Comparison of ENCODE assay signal across 15 mouse cellular contexts in genomic region chr7:114479779-114480178, GRCm38 (mm10).
A peak's percentile ranks its signal among the peaks of the same experiment; 100 is the strongest.
DNase-seq lines count a peak whose midpoint lies in the region; ATAC-seq and TF ChIP-seq lines count a peak whose summit lies in the region.
"Had no signal": no experiment of that assay in that cellular context is flagged by ENCODE, and none has a peak within 500 bp of the region (broad histone marks: within the 10 kb centered on the region; RNA-seq: fewer than 3 reads in every experiment).

No protein-coding gene starts in this region.

- H3K9ac ChIP-seq in heart, embryonic 16.5 days (ENCODE audit: low read length): no peak overlapping the region
- no peak overlapping the region for H3K9ac ChIP-seq in intestine, postnatal 0 days (ENCODE audit: low read depth, low read length)
- H3K9ac ChIP-seq: embryonic facial prominence, embryonic 15.5 days; lung, embryonic 15.5 days; neural tube, embryonic 12.5 days had no signal

- no peak overlapping the region for H3K27ac ChIP-seq in heart, embryonic 16.5 days (ENCODE audit: low read length)
- no peak overlapping the region for H3K27ac ChIP-seq in intestine, postnatal 0 days (ENCODE audit: low read depth, low read length)
- H3K27ac ChIP-seq: embryonic facial prominence, embryonic 15.5 days; kidney, postnatal 0 days; lung, embryonic 15.5 days; neural tube, embryonic 12.5 days had no signal

- no peaks in the 10 kb centered on the region for H3K36me3 ChIP-seq in heart, embryonic 16.5 days (ENCODE audit: control insufficient read depth, insufficient read depth)
- no peaks in the 10 kb centered on the region for H3K36me3 ChIP-seq in intestine, postnatal 0 days (ENCODE audit: control insufficient read depth, insufficient read depth)
- H3K36me3 ChIP-seq: embryonic facial prominence, embryonic 15.5 days; lung, embryonic 15.5 days; neural tube, embryonic 12.5 days had no signal

- no peak for DNase-seq in heart, adult 11 months
- DNase-seq in CD8-positive naive resting alpha-beta T cell, adult 2 months (ENCODE audit: low read depth in 2 of 2, low spot score in 2 of 2): peak; percentile 65 to 82
- peak; percentile 35 for DNase-seq in fibroblast of lung, adult 2 months (ENCODE audit: low read depth)
- peak; percentile 93 for DNase-seq in naive thymus-derived CD4-positive, alpha-beta T cell, adult 2 months (ENCODE audit: low read depth)
- DNase-seq in gastrocnemius, postnatal 10 days: no peak
- DNase-seq in gastrocnemius, adult 18-20 months (ENCODE audit: low spot score): no peak
- DNase-seq: adrenal gland, postnatal 10 days; cerebellum, adult 18-20 months; heart, postnatal 14 days had no signal

- H3K9me3 ChIP-seq in heart, embryonic 16.5 days (replicated peaks; ENCODE audit: control insufficient read depth, low read length): no peaks in the 10 kb centered on the region
- H3K9me3 ChIP-seq in intestine, postnatal 0 days (ENCODE audit: control insufficient read depth): no peaks in the 10 kb centered on the region
- H3K9me3 ChIP-seq: embryonic facial prominence, embryonic 15.5 days; lung, embryonic 15.5 days; neural tube, embryonic 12.5 days had no signal

- no peaks in the 10 kb centered on the region for H3K4me1 ChIP-seq in heart, embryonic 16.5 days (ENCODE audit: control insufficient read depth, insufficient read depth, low read length)
- H3K4me1 ChIP-seq in intestine, postnatal 0 days (replicated peaks; ENCODE audit: control insufficient read depth, insufficient read depth, low read length): no peaks in the 10 kb centered on the region
- H3K4me1 ChIP-seq: embryonic facial prominence, embryonic 15.5 days; lung, embryonic 15.5 days; neural tube, embryonic 12.5 days had no signal

- peak; percentile 28 for ATAC-seq in heart, embryonic 16.5 days (replicated peaks; ENCODE audit: extremely low read depth, insufficient read depth, low FRiP score)
- ATAC-seq in intestine, postnatal 0 days: no peak

- 70% methylated on average over 4 of the region's 4 CpGs for whole genome bisulfite sequencing in heart, embryonic 16.5 days
- 81% methylated on average over 4 of the region's 4 CpGs for WGBS in intestine, postnatal 0 days

- TF ChIP-seq CTCF in intestine, postnatal 0 days (IDR thresholded peaks at IDR 0.05; ENCODE audit: low read depth): no peak

- no peaks in the 10 kb centered on the region for H3K27me3 ChIP-seq in heart, embryonic 16.5 days (ENCODE audit: control insufficient read depth, insufficient read depth, low read length)
- no peaks in the 10 kb centered on the region for H3K27me3 ChIP-seq in intestine, postnatal 0 days (replicated peaks; ENCODE audit: control insufficient read depth, insufficient read depth, low read length)
- H3K27me3 ChIP-seq: embryonic facial prominence, embryonic 15.5 days; lung, embryonic 15.5 days; neural tube, embryonic 12.5 days had no signal

- no peak overlapping the region for H3K4me2 ChIP-seq in heart, embryonic 16.5 days (ENCODE audit: low read depth, low read length)
- H3K4me2 ChIP-seq in intestine, postnatal 0 days (replicated peaks; ENCODE audit: low read depth): no peak overlapping the region
- H3K4me2 ChIP-seq: embryonic facial prominence, embryonic 15.5 days; lung, embryonic 15.5 days; neural tube, embryonic 12.5 days had no signal

- no peak overlapping the region for H3K4me3 ChIP-seq in heart, embryonic 16.5 days (ENCODE audit: low read length)
- H3K4me3 ChIP-seq in intestine, postnatal 0 days (ENCODE audit: low read depth, low read length): no peak overlapping the region
- H3K4me3 ChIP-seq: embryonic facial prominence, embryonic 15.5 days; lung, embryonic 15.5 days; neural tube, embryonic 12.5 days had no signal

Comparison
In these comparisons a context has a peak if more than half of its experiments do, and no peak if none do; other contexts are left out.
1. DNase-seq: peak in CD8-positive naive resting alpha-beta T cell, adult 2 months (2 of 2), fibroblast of lung, adult 2 months (single experiment) and naive thymus-derived CD4-positive, alpha-beta T cell, adult 2 months (single experiment); none in heart, adult 11 months (single experiment), gastrocnemius, postnatal 10 days (single experiment) and gastrocnemius, adult 18-20 months (single experiment).